9 mouse cellular contexts compared by ENCODE assay signal in the genomic region with DNA sequence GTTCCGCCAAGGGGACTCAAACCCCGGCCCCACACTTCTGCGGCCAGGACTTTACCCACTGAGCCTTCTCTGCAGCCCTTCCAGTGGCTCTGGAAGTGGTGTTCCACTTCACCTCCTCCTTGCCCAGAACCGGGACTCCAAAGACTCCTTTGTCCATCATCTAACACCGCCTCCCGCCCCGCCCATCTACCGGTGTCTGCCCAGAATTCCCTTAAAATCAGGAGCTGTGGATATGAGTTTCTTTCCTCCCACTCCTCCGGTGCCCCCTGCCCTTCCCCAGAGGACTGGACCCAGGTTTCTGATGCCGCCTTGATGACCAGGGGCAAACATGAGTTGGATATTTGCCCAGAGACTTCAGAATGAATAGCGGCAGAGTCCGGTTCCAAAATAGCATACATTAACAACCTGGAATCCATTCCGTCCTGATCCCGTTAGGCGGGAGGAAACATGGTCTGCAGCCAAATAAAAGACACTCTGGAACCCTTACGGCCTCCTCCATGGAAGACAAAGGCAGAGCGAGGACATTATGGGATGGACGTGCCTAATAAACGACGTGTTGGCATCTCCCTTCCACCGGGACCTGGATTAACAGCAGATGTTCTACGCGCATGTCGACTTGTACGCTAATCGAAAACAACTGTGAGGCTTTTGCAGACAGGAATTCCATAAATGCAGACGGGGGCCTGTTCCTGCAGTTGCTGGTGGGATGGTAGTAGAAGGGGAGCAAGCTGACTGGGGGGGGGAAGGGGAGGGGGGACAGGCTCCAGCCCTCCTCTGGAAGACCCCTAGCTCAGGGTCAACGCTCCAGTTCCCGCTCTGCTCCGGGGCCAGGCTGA.
DNase-seq lines count a peak whose midpoint lies in the region; ATAC-seq and TF ChIP-seq lines count a peak whose summit lies in the region.
"Had no signal": no experiment of that assay in that cellular context is flagged by ENCODE, and none has a peak within 500 bp of the region (broad histone marks: within the 10 kb centered on the region; RNA-seq: fewer than 3 reads in every experiment).

No protein-coding gene starts in this region.

- WGBS in heart, embryonic 15.5 days = 38% methylated on average over 30 of the region's 30 CpGs
- 15% methylated on average over 30 of the region's 30 CpGs for WGBS in limb, embryonic 14.5 days
- WGBS in thymus, adult 2 months = 87% methylated on average over 30 of the region's 30 CpGs

- H3K27me3 ChIP-seq in heart, embryonic 15.5 days = no peaks in the 10 kb centered on the region
- H3K27me3 ChIP-seq in limb, embryonic 14.5 days (ENCODE audit: control insufficient read depth, insufficient read depth, low read length) = no peaks in the 10 kb centered on the region
- no peaks in the 10 kb centered on the region for H3K27me3 ChIP-seq in thymus, adult 2 months (ENCODE audit: control insufficient read depth, insufficient read depth, low read length)

- TF ChIP-seq CTCF in thymus, adult 2 months (IDR thresholded peaks at IDR 0.05; ENCODE audit: borderline replicate concordance, control insufficient read depth, extremely low read depth, insufficient read depth, low read length, poor library complexity) = no peak

- DNase-seq in gastrocnemius, postnatal 10 days = peak; percentile 39
- no peak for DNase-seq in gastrocnemius, adult 18-20 months (ENCODE audit: low spot score)
- no peak for DNase-seq in ES-E14 (ENCODE audit: low read depth, low spot score)
- peak; percentile 94 for DNase-seq in limb, embryonic 14.5 days (ENCODE audit: low spot score)
- no peak for DNase-seq in left cerebral cortex, adult 8-10 months (ENCODE audit: low spot score in 2 of 2)
- no peak for DNase-seq in thymus, adult 2 months
- no peak for DNase-seq in frontal cortex, postnatal 25 days (ENCODE audit: low spot score in 2 of 2)

- no peak overlapping the region for H3K27ac ChIP-seq in ES-E14 (ENCODE audit: insufficient read depth, low read depth, low read length, poor library complexity, severe bottlenecking)
- H3K27ac ChIP-seq in heart, embryonic 15.5 days = peak overlapping the region; percentile 59
- peak overlapping the region; percentile 90 for H3K27ac ChIP-seq in limb, embryonic 14.5 days (replicated peaks; ENCODE audit: low read depth, low read length)
- H3K27ac ChIP-seq in thymus, adult 2 months (ENCODE audit: control insufficient read depth, insufficient read depth, low read length) = no peak overlapping the region

- peaks cover 0 to 2% of the 10 kb centered on the region in 2 experiments; a peak in 1 of 4 replicates for H3K4me1 ChIP-seq in ES-E14 (ENCODE audit: control insufficient read depth in 2 of 2, insufficient read depth in 2 of 2, low read length in 2 of 2, poor library complexity in 1 of 2)
- peaks cover 26% of the 10 kb centered on the region for H3K4me1 ChIP-seq in heart, embryonic 15.5 days (replicated peaks)
- H3K4me1 ChIP-seq in limb, embryonic 14.5 days (ENCODE audit: control insufficient read depth, insufficient read depth, low read length) = peaks cover 31% of the 10 kb centered on the region
- no peaks in the 10 kb centered on the region for H3K4me1 ChIP-seq in thymus, adult 2 months (replicated peaks; ENCODE audit: control insufficient read depth, insufficient read depth, low read length)
- H3K4me1 ChIP-seq: megakaryocyte, embryonic 14.5 days had no signal

- peak; percentile 9; the same call in 1 of the 2 replicates for TF ChIP-seq POLR2A in limb, embryonic 14.5 days (IDR thresholded peaks at IDR 0.05; ENCODE audit: borderline replicate concordance, extremely low read depth, insufficient read depth, insufficient read length)
- no peak for TF ChIP-seq POLR2A in thymus, adult 2 months (IDR thresholded peaks at IDR 0.05; ENCODE audit: control insufficient read depth, extremely low read depth, insufficient read depth, low read length, poor library complexity)

- H3K36me3 ChIP-seq in ES-E14 (ENCODE audit: control insufficient read depth, insufficient read depth, low read length, poor library complexity, severe bottlenecking) = no peaks in the 10 kb centered on the region
- H3K36me3 ChIP-seq in heart, embryonic 15.5 days = no peaks in the 10 kb centered on the region
- H3K36me3 ChIP-seq in limb, embryonic 14.5 days (ENCODE audit: control insufficient read depth, insufficient read depth, low read length) = no peaks in the 10 kb centered on the region; the same call in 1 of the 2 replicates
- H3K36me3 ChIP-seq in thymus, adult 2 months (ENCODE audit: control insufficient read depth, insufficient read depth, low read length) = no peaks in the 10 kb centered on the region

- H3K4me3 ChIP-seq in ES-E14 (ENCODE audit: insufficient read depth in 1 of 2, low read depth in 1 of 2, low read length in 2 of 2, poor library complexity in 1 of 2, severe bottlenecking in 1 of 2) = peak overlapping the region; percentile 34 to 53
- peak overlapping the region; percentile 35 for H3K4me3 ChIP-seq in heart, embryonic 15.5 days
- peak overlapping the region; percentile 16 for H3K4me3 ChIP-seq in limb, embryonic 14.5 days (replicated peaks; ENCODE audit: low read length)
- no peak overlapping the region for H3K4me3 ChIP-seq in thymus, adult 2 months (ENCODE audit: control insufficient read depth, insufficient read depth, low read length)
- H3K4me3 ChIP-seq: megakaryocyte, embryonic 14.5 days had no signal

- no peaks in the 10 kb centered on the region for H3K9me3 ChIP-seq in ES-E14 (ENCODE audit: control insufficient read depth, insufficient read depth, low read depth, low read length)
- no peaks in the 10 kb centered on the region for H3K9me3 ChIP-seq in heart, embryonic 15.5 days (replicated peaks)
- peaks cover 4% of the 10 kb centered on the region; the same call in 1 of the 2 replicates for H3K9me3 ChIP-seq in limb, embryonic 14.5 days (ENCODE audit: control insufficient read depth, low read length)
- H3K9me3 ChIP-seq: megakaryocyte, embryonic 14.5 days had no signal

- ATAC-seq in heart, embryonic 15.5 days (replicated peaks; ENCODE audit: insufficient number of reproducible peaks, insufficient read depth, low FRiP score, low read depth) = no peak
- peak; percentile 90 for ATAC-seq in limb, embryonic 14.5 days (ENCODE audit: low FRiP score, low read depth)

- H3K4me2 ChIP-seq in heart, embryonic 15.5 days = peak overlapping the region; percentile 65
- peak overlapping the region; percentile 41 for H3K4me2 ChIP-seq in limb, embryonic 14.5 days (replicated peaks; ENCODE audit: low read depth, low read length, severe bottlenecking)

- 0 out of 2 replicates have a peak overlapping the region, but pooled peaks have one; percentile 29 for H3K9ac ChIP-seq in ES-E14 (ENCODE audit: insufficient read depth, low read depth, low read length, poor library complexity, severe bottlenecking)
- H3K9ac ChIP-seq in heart, embryonic 15.5 days = no peak overlapping the region; the same call in 1 of the 2 replicates
- H3K9ac ChIP-seq in limb, embryonic 14.5 days (ENCODE audit: low read depth, low read length, severe bottlenecking) = peak overlapping the region; percentile 42

- in situ Hi-C loops in ES-E14 (cut with MboI; ENCODE audit: low sequenced_read_pairs in 2 of 2, unreplicated experiment in 2 of 2) = no loop called here

TF ChIP-seq in ES-E14, 5 proteins besides CTCF, POLR2A, EP300 and RAD21:
- TF ChIP-seq HCFC1 (IDR thresholded peaks at IDR 0.05; ENCODE audit: borderline replicate concordance, insufficient read depth, low read length) (no peak), ZC3H11A (IDR thresholded peaks at IDR 0.05; ENCODE audit: borderline replicate concordance, low read depth, low read length) (no peak), ZNF384 (IDR thresholded peaks at IDR 0.05; ENCODE audit: low read depth, low read length) (no peak), CHD2 (IDR thresholded peaks at IDR 0.05; ENCODE audit: low read depth, low read length) (no peak), MAFK (IDR thresholded peaks at IDR 0.05; ENCODE audit: insufficient read depth, low read depth, low read length) (no peak)

Comparison
In these comparisons a context has a peak if more than half of its experiments do, and no peak if none do; other contexts are left out.
1. DNase-seq: peak in gastrocnemius, postnatal 10 days (single experiment) and limb, embryonic 14.5 days (single experiment); none in gastrocnemius, adult 18-20 months (single experiment), ES-E14 (single experiment), left cerebral cortex, adult 8-10 months (0 of 2), thymus, adult 2 months (single experiment) and frontal cortex, postnatal 25 days (0 of 2).
2. H3K27ac ChIP-seq: peak in heart, embryonic 15.5 days (single experiment) and limb, embryonic 14.5 days (single experiment); none in ES-E14 (single experiment) and thymus, adult 2 months (single experiment).